Mouse (Mus musculus) ovary, postnatal 14 days (tissue): ENCODE results near the gene Nbl1.

Experiments used
- DNase-seq: peaks from one replicate; pipeline ENCODE4 v3.0.0; 2022; ENCODE audit warnings: low spot score

Gene Nbl1

DNA sequence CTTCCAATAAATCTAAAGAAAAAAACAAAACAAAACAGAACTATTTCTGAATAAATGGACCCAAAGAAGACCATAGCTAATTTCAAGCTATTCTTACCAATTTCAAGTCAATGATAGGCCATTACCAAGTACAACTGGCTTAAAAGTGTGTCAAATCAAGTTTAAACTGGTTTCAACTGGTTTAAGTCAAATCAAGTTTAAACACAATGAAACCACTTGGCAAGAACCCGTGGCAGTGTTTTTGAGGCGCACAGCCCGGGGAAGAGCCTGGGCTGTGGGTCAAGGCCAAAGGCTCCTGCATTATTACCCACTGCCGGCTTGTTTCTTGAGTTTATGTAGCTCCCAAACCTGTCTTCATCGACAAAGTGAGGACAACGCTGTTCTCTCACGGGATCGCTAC lies 7.5 kb upstream of the Nbl1 start:
- no peak for DNase-seq

DNA sequence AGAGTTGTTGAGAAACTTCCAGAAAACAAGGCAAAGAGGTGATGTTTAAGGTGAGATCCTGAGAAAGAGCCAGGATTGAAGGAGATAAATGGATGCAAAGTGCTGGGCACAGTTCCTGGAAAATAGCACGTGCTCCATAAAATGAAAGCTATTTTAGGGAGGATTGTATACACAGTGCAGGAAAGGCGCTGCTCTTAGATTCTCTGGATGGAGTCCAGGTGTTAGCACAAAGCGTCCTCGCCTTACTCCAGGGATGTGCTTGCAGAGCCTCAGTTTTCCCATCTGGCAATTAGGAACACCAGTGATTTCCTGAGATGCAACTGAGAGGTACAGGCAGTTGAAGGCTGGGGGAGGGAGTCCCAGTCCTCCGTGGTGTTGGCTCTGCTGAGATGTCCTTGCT lies 3.4 kb upstream of the Nbl1 start:
- DNase-seq = no peak

DNA sequence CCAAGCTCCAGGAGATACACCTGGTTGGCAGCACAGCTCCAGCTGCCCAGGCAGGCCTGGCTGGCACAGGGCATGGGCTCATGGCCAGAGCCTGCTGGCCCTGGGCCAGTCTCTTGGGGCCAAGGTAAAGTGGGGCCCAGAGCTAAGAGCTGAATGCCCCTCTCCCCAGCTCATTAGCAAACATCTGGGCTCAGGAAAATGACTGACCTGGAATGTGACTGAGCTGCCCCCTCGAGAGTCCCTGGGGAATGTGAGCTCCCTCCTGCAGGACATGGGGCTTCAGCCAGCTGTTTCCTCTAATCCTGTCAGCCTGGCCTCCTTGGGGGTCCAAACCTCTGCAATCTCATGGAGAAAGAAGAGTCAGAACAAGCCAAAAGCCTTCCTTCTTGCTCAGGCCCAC lies 2.6 kb upstream of the Nbl1 start:
- no peak for DNase-seq

DNA sequence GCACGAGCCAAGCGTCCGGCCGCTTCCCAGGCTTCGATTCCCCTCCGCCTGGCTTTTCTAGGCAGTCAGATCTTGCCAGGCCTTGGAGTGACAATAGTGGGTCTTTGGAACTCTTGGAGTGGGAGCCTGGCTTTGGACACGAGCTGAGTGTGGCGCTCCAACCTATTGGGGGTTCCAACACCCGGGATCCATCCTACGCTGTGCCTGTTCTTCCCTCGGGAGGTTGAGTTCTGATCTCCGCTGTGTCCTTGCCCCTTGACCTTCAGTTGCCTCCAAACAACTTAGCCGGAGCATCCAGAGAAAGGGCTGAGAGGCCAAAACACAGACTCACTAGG lies 370 bp upstream of the Nbl1 start:
- no peak for DNase-seq

DNA sequence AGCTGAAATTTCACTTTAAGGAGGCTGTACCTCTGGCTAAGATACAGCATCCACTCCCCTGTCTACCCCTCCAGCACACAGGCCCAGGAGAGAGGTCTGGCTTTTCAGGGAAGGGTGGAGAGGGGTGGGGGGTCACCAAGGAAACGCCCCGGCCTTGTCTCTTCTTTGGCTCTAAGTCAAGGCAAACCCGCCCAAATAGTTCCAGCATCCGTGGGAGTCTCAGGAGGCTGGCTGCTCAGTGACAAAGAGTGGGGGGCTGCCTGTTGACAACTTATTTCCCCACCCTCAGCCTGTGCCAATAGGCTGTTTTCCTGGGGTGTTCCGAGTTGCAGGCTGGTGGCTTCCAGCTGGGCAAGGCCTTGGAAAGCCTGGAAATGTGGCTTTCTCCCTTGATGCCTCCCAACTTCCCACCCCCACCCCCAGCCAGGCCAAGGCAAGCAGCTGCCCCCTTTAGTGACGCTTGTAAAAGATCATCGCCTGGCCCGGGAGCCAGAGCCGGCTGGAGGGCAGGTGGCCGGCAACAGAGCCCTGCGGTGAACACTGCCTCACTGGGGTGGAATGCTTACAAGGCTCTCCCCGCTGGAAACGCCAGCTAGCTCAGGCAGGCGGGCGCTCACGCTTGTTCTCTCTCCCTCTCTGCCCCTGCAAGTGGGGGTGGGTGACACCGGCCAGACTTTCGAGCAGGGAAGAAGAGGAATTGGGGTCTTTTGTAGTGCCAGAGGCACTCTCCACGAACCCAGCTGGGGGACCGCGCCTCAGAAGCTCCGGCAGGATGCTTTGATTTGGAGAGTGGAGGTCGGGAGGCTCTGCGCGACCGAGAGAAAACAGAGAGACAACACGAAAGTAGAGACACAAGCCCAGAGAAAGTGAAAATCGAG lies 1.1 kb downstream of the Nbl1 start:
- no peak for DNase-seq

DNA sequence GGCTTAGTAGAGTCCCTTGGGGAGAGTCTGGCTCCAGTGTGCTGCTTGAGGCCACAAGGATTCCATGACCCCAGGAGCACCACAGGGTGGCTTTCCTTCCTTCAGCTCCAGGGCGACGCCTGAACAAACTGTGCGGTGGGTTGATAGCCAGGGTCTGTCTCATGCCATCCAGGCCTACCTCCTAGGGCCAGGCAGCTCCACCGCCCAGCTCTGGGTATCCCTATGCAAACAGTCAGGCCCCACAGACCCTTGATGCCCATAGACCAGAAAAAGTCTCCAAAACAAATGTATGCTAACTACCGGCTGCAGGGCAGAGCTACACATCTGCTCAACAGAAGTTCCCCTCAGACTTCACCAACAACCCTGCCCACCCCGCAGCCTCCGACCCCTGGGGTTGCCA lies 1.7 kb downstream of the Nbl1 start:
- no peak for DNase-seq

DNA sequence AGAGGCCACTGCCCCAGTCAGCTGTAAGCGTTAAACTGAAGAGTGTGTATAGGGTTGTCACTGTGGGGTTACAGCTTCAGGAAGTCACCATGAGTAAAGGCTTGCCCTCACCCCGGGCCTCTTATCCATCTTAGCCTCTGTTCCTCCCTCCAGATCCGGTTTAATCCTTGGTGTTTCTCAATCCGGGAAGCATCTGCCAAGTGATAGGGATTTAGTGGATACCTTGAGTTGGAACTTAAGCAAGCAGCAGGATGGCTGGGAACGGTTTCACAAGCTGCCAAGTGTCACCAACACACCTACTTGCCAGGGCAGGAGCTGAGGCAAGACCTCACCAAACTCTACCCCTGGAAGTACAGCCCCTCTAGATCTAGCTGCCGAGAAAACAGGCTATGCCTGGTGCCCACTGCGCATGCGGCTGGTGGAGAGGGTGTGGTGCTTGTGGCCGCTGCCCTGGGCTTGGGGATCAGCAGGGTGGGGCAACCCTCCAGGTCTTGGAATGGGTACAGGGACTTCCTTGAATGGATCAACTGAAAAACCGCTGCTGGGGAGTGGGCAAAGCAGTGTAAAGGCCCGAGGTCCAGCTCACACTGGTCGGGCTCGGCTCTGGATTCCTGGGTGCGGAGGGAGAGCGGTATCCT lies 2.4 kb downstream of the Nbl1 start:
- no peak for DNase-seq

DNA sequence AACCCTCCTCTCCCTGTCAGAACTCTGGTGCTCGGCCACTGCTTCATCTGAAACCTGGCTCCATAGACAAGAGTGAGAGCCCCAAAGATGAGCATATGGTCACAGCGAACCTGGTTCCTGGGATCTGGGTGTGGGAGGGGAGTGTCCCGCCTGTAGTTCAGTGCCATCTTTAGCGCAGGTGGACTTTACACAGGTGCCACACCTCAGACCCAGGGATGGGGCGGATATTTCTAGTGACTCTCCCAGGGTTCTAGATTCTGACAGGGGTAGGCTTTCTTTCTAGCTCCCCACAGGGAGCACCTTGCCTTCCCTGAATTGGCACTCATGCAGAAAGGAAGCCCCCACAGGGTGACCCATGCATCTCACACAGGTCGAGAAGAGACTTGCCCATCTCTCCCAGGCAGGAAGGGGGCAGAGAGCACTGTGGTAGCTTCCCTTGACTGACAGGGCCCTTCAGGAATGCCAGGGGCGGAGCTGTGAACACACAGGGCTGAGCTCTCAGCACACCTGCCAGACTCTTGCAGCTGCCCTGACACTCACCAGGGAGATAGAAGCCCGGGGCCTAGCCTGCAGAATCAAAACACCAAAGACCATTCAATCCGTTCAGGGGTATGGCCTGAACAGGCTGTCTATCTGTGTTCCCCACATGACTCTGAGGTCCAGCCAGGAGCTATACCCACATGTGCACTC lies 3.7 kb downstream of the Nbl1 start:
- DNase-seq = no peak

DNA sequence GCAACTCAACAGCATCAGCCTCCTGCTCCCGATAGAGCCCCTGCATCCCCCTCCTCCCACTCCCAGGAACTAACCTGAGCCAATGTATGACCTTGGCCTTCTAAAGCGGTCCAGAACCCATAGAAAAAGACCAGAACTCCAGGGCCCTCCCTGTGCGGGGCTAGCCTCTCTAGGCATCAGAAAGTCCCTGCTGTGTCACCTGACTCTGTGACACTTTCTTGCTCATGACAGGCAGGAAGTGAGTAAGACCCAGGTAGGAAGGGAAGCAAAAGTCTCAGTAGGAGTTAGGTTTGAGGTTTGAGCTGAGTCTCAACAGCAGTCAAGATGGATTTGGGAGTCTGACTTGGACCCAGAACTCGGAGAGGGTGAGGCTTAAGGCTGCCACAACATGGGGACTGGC lies 5.8 kb downstream of the Nbl1 start:
- DNase-seq = no peak

DNA sequence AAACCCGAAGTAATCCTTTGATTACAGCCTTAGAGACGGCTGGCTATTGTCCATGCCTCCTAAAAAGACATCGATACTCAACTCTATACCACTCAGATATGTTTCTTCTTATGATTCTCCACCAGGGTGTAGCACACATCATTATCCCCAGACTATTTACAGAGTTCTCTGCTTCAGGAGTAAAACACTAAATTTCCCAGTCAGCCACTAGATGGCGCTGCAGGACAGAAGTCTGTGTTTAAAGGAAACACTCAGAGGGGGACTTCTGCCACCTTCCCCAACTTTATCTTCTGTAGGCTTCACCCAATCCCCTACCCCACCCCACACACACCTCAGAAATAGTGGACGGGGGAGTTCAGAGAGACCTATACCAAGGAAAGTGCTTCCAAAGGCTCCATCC lies 6.8 kb downstream of the Nbl1 start:
- DNase-seq = peak; percentile 87

DNA sequence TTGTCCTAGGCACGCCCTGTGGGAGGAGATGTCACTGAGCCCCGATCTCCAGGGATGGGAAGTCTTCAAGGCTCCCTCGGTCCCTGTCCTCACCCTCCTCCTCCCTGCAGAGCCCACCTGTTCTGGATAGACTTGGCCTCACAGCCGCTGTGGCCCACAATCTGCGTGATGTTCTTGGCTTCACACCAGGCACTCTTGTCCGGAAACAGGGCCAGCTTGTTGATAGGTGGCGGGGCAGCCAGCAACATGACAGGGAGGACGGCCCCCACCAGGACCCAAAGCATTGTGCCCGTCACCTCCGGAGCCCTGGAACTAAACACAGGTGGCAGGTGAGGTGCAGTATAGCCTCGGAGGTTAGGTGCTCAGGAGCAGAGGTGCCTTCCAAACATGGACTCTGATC lies 7.5 kb downstream of the Nbl1 start:
- DNase-seq = no peak

DNA sequence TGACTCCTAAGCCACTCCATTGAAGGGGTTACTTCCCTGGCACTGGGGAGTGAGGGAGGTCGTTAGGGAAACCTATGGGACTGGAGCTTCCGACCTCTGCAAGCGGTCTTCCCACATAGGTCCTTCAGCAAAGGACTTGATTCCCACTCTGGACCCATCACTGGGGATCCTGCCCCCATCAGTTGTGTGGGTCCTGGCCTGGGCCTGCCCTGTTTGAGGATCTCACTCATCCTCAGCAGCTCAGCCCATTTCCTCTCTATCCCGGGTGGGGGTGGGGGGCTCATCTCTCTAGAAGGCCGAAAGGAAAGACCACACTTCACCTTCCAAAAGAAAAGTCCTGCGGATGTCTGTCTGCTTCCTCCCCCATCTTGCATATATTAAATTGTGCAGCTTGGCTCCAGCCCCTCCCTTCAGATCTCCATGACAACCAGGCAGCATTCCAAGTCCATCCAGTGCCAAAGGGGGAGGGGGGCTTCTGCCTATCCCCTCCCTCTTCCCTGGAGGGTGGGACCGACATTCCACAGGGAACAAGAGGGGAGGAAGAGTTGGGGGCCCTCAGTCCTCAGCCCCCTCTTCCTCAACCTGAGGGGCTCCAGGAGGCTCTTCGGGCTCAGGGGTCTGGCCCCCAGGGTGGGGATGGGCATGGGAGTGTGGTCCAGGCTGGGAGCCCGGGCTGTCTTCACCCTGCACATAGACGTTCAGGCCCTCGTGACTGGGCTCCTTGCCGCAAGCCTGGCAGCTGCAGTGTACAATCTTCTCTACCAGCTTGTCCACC lies 9.8 kb downstream of the Nbl1 start:
- no peak for DNase-seq

DNA sequence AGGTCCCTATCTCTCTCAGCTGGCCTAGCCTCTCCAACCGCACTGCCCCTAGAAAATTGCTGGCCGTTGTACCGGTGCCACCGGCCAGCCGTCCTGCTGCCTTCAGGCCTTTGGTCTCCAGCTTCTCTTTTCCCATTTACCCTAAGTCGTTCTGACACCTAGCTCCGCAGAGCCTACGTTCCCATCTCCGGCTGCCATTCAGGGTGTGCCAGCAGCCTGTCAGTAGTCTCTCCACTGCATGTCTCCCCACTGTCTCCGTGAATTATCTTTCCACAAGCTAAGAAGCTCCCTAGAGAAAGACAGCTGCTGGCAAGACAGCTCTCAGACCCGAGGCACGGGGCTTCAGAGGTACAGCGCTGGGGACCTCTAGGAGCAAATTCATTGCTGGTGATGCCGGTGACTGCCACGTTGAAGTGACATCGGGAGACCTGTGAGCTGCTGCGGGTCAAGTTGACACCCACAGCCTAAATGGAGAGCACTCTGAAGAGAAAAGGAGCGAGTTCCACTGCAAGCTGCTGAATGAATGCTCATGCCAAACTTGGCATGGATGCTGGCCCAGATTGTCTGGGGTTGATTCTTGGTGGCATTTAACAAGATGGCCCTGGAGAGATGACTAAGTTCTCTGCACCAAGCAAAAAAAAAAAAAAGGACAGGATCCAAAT lies 11.4 kb downstream of the Nbl1 start:
- DNase-seq = no peak

DNA sequence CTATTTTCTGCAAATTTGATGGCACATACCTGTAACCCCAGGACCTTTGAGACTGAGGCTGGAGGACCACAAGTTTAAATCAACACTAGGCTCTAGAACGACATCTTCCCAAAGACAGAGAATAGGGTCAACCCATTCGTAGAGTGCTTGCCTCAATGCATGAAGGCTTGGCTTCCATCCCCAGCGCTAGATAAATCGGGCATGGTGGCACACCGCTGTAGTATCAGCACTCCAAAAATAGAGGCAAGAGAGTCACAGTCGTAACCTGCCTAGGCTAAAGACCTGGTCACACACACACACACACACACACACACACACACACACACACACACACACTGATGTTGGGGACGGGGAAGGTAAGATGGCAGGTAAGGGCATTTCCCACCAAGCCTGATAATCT lies 12.5 kb downstream of the Nbl1 start:
- DNase-seq = no peak

DNA sequence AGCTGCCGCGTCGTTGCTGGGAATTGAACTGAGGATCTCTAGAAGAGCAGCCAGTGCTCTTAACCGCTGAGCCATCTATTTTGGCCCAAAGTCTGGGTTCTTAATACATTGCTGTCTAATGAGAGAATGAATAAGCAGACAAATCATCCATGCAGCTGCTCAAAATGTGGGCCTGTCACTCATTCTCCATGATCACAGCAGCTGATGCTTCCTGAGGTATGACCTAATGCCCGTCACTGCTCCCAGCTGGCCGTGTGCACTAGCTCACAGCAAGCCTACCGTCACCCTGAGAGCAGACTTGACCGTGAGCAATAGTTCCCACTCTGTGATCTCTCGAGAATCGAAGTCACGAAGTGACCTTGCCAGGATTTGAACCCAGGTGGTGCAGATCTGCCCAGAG lies 13.4 kb downstream of the Nbl1 start:
- DNase-seq = no peak

DNA sequence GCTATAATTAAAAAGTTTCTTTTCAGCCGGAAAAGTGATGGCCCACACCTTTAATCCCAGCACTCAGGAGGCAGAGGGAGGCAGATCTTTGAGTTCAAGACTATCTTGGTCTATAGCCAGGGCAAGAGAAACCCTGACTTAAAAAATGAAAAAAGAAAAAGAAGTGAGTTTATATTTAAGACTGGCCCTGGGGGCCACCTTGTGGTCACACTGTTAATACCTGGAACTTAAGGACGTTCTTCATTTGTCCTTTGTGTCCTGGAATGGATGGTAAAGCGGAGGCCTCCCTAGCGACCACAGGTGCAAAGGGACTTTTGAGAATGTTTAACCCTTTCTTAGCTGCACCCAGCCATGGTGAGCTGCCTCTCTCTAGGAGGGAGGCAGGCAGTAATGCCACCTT lies 14.1 kb downstream of the Nbl1 start:
- no peak for DNase-seq

DNA sequence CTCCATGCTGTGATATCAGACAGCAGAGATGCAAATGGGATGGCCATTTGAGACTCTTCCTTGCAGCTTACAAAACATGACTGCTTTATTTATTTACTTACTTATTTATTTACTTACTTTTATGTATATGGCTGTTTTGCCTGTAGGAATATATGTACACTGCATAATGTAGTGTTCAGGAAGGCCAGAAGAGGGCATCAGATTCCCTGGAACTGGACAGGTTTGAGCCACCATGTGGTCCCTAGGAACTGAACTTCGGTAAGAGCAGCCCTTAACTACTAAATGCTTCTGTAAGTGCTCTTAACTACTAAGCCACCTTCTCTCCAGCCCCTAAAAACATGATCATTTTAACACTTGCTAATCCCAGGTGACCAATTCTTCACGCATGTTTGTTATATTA lies 14.5 kb downstream of the Nbl1 start:
- DNase-seq = no peak

DNA sequence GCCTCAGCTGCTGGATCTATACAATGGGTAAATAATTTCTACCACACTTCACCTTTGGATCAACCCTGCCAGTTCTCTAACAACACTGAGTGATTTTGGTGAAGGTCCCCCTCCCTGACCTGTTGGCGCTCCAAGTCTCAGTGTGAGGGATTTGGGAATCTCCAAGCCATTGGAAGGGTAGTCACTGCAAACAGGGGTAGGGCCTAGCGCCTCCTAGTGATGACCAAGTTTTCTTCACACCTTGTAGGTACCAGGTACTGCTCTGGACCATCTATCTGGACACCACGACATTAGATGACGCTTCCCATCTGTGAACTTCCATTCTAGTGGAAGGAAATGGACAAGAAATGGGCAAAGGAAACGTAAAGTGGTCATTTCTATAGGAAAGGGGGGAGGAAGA lies 16.9 kb downstream of the Nbl1 start:
- DNase-seq = no peak

DNA sequence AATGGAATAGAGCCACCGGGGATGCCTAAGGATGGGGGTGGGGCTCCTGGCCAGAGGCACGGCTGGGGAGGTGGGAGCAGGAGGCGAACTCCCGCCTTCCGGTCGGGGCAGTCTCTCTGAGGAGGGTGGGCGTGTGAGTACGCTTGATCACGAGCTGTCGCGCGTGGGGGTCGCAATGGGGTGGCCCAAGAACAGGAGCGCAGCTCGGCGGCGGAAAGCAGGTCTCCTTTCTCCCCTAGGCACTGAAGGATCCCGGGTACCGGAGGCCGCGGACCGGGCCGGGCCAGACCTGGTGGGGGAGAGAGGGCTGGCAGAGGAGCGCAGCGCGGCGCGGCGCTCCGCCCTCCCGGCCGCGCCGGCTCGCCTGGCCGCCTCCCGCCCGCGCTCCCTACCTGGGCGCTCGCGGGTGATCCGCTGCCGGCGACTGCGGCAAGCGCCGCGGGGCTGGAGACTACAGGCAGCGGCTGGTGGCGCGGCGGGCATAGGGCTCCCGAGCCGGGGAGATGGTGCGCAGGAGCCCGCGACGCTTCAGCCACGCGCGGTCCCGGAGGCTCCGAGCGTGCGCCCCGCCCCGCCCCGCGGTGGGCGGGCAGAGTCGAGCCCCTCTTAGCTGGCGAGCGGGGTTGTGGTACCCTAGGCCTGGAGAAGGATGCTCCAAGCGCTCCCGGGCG lies 17.6 kb downstream of the Nbl1 start, which contains the start of gene Htr6:
TSS of gene Htr6 (minus strand) at position 530 of the 671 bp plus-strand sequence.
- no peak for DNase-seq

DNA sequence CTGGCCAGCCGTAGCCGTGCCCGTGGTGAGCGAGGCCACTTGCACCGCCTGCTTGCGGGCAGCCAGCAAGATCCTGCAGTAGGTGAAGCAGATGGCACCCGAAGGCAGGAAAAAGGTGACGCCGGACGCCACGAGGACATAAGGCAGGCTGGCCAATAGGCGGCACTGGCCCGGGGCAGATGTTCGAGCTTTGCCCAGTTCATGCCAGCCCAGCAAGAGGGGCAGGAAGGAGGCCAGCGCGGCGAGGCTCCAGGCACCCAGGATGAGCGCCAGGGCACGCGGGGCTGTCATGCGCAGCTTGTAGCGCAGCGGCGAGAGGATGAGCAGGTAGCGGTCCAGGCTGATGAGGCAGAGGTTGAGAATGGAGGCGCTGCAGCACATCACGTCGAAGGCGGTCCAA lies 18.7 kb downstream of the Nbl1 start:
- no peak for DNase-seq

DNA sequence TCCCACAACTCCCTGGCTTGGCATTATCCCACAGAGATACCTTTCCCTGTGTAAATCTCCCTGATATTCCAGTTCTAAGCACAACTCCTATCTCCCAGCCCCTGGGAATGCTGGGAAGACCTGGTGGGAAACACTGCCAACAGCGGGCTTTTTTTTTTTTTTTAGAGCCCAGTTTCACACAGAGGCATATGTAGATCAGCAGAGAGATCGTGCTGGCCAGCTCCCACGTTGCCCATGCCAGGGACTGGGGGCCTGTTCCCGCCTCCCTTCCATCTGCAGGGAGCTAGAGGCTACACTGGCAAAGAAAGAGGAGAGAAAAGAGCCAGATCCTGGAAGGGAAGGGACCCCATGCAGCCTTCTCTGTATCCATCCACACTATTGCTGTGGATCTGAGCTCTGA lies 24.5 kb downstream of the Nbl1 start:
- DNase-seq = no peak
